Mouse (Mus musculus) CH12.LX (cell line): ENCODE results near the gene Cryaa. TPM values are rescaled to one million over a fixed set of nuclear protein-coding genes. Genes with fewer than 3 reads are reported as not detected.
A peak's percentile ranks its signal among the peaks of the same experiment; 100 is the strongest.

ENCODE experiments used
- DNase-seq: peaks from one replicate; pipeline ENCODE4 v3.0.0-alpha.2; 2013; ENCODE audit errors: extremely low read depth
- H3K27ac ChIP-seq: 2 replicates; pipeline ENCODE4 v1.5.1; 2012; ENCODE audit warnings: low read depth, mild to moderate bottlenecking, control low read depth, moderate library complexity; ENCODE audit not compliant: insufficient read depth
- H3K27me3 ChIP-seq: replicated peaks from 2 replicates; pipeline ENCODE3; 2012; ENCODE audit warnings: inconsistent platforms
- H3K36me3 ChIP-seq, 2 experiments: replicated peaks in 1 of 2; 2 replicates each; pipeline versions ENCODE3 to v1.6.1; 2012; ENCODE audit warnings: inconsistent platforms in 1 of 2, low read length in 1 of 2, mild to moderate bottlenecking in 1 of 2, mixed read lengths in 1 of 2, moderate library complexity in 1 of 2; ENCODE audit not compliant: control insufficient read depth in 1 of 2, insufficient read depth in 1 of 2
- H3K4me1 ChIP-seq, 2 experiments: 2 replicates each; pipeline ENCODE4 v1.6.1; 2012; ENCODE audit warnings: inconsistent platforms in 1 of 2, moderate library complexity in 1 of 2; ENCODE audit not compliant: insufficient read depth in 2 of 2, control insufficient read depth in 1 of 2
- H3K4me2 ChIP-seq: 2 replicates; pipeline ENCODE4 v1.6.1; 2012; ENCODE audit warnings: low read depth, mild to moderate bottlenecking, control low read depth; ENCODE audit not compliant: poor library complexity, insufficient read depth, severe bottlenecking
- H3K4me3 ChIP-seq, 3 experiments: fragments of 150-350 bp in 1 of 3; sonication (generic) in 1 of 3; replicated peaks in 1 of 3; 2 replicates each; pipeline versions ENCODE3 to v1.5.1; 2011 to 2012; ENCODE audit warnings: low read depth in 2 of 3, low read length in 2 of 3, mild to moderate bottlenecking in 2 of 3, moderate library complexity in 2 of 3, control low read depth in 1 of 3, improper control_type of control experiment in 1 of 3, inconsistent platforms in 1 of 3, mixed read lengths in 1 of 3; ENCODE audit not compliant: poor library complexity in 1 of 3
- H3K79me2 ChIP-seq: replicated peaks from 2 replicates; pipeline ENCODE4 v1.6.1; 2012; ENCODE audit warnings: mild to moderate bottlenecking, moderate library complexity; ENCODE audit not compliant: control insufficient read depth, poor library complexity, insufficient read depth, severe bottlenecking; ENCODE audit errors: extremely low read depth
- H3K9ac ChIP-seq: 2 replicates; pipeline ENCODE4 v1.6.1; 2012; ENCODE audit warnings: low read depth, mild to moderate bottlenecking, control low read depth, moderate library complexity; ENCODE audit not compliant: insufficient read depth
- H3K9me3 ChIP-seq: replicated peaks from 2 replicates; pipeline ENCODE3; 2012; ENCODE audit warnings: low read length, inconsistent platforms, mixed read lengths
- BHLHE40 ChIP-seq: IDR thresholded peaks from 2 replicates; pipeline ENCODE4 v1.6.1; 2011; ENCODE audit warnings: mild to moderate bottlenecking, low read depth, low read length, improper control_type of control experiment
- CHD1 ChIP-seq: IDR thresholded peaks from 2 replicates; pipeline ENCODE4 v1.6.1; 2012; ENCODE audit warnings: low read depth, low read length, improper control_type of control experiment, inconsistent platforms
- CHD2 ChIP-seq: IDR thresholded peaks from 2 replicates; pipeline ENCODE4 v1.6.1; 2011; ENCODE audit warnings: low read length, improper control_type of control experiment
- E2F4 ChIP-seq: IDR thresholded peaks from 2 replicates; pipeline ENCODE4 v1.6.1; 2011; ENCODE audit warnings: low read depth, low read length, improper control_type of control experiment; ENCODE audit not compliant: insufficient replicate concordance
- EP300 ChIP-seq: IDR thresholded peaks from 2 replicates; pipeline ENCODE4 v1.6.1; 2011; ENCODE audit warnings: low read length, improper control_type of control experiment
- ETS1 ChIP-seq: conservative IDR thresholded peaks from 2 replicates; pipeline ENCODE4 v1.6.1; 2012; ENCODE audit warnings: low read depth, mild to moderate bottlenecking, inconsistent platforms, low read length, improper control_type of control experiment, moderate library complexity
- IRF4 ChIP-seq: IDR thresholded peaks from 2 replicates; pipeline ENCODE4 v1.6.1; 2014; ENCODE audit warnings: low read depth, mild to moderate bottlenecking, inconsistent platforms, low read length, improper control_type of control experiment
- JUN ChIP-seq: IDR thresholded peaks from 2 replicates; pipeline ENCODE4 v1.6.1; 2011; ENCODE audit warnings: low read depth, mild to moderate bottlenecking, low read length, improper control_type of control experiment, moderate library complexity; ENCODE audit not compliant: insufficient read depth
- KAT2A ChIP-seq: IDR thresholded peaks from 2 replicates; pipeline ENCODE4 v1.6.1; 2012; ENCODE audit warnings: low read length, improper control_type of control experiment, inconsistent platforms; ENCODE audit not compliant: insufficient replicate concordance
- MAZ ChIP-seq: IDR thresholded peaks from 2 replicates; pipeline ENCODE4 v1.6.1; 2012; ENCODE audit warnings: low read depth, mild to moderate bottlenecking, inconsistent platforms, low read length, improper control_type of control experiment, moderate library complexity
- MXI1 ChIP-seq: IDR thresholded peaks from 2 replicates; pipeline ENCODE4 v1.6.1; 2011; ENCODE audit warnings: mild to moderate bottlenecking, low read depth, low read length, improper control_type of control experiment
- NELFE ChIP-seq: IDR thresholded peaks from 2 replicates; pipeline ENCODE4 v1.6.1; 2011; ENCODE audit warnings: low read depth, low read length, improper control_type of control experiment
- NRF1 ChIP-seq: IDR thresholded peaks from 2 replicates; pipeline ENCODE4 v1.6.1; 2014; ENCODE audit warnings: low read depth, mild to moderate bottlenecking, inconsistent platforms, low read length, improper control_type of control experiment, moderate library complexity
- PAX5 ChIP-seq: IDR thresholded peaks from 2 replicates; pipeline ENCODE4 v1.6.1; 2012; ENCODE audit warnings: low read length, inconsistent platforms, mixed read lengths
- POLR2A ChIP-seq: IDR thresholded peaks from 2 replicates; pipeline ENCODE4 v1.6.1; 2011; ENCODE audit warnings: low read depth, mild to moderate bottlenecking, improper control_type of control experiment, low read length
- POLR2AphosphoS2 ChIP-seq: IDR thresholded peaks from 2 replicates; pipeline ENCODE4 v1.6.1; 2011; ENCODE audit warnings: low read depth, low read length, improper control_type of control experiment
- RAD21 ChIP-seq: IDR thresholded peaks from 2 replicates; pipeline ENCODE4 v1.6.1; 2011; ENCODE audit warnings: low read depth, mild to moderate bottlenecking, low read length, improper control_type of control experiment, moderate library complexity
- SIN3A ChIP-seq: IDR thresholded peaks from 2 replicates; pipeline ENCODE4 v1.6.1; 2012; ENCODE audit warnings: low read length, improper control_type of control experiment, inconsistent platforms
- SMC3 ChIP-seq: IDR thresholded peaks from 2 replicates; pipeline ENCODE4 v1.6.1; 2011; ENCODE audit warnings: low read depth, low read length, improper control_type of control experiment
- TBP ChIP-seq: conservative IDR thresholded peaks from 2 replicates; pipeline ENCODE4 v1.6.1; 2011; ENCODE audit warnings: low read depth, low read length, improper control_type of control experiment
- UBTF ChIP-seq: IDR thresholded peaks from 2 replicates; pipeline ENCODE4 v1.6.1; 2012; ENCODE audit warnings: low read depth, mild to moderate bottlenecking, inconsistent platforms, low read length, improper control_type of control experiment, moderate library complexity
- USF1 ChIP-seq: IDR thresholded peaks from 2 replicates; pipeline ENCODE4 v1.6.1; 2014; ENCODE audit warnings: low read depth, mild to moderate bottlenecking, inconsistent platforms, low read length, improper control_type of control experiment
- ZC3H11A ChIP-seq: IDR thresholded peaks from 2 replicates; pipeline ENCODE4 v1.6.1; 2012; ENCODE audit warnings: low read depth, mild to moderate bottlenecking, inconsistent platforms, low read length, improper control_type of control experiment
- dilution Hi-C: fragments of 300-500 bp; cut with MboI; formaldehyde crosslinking; loops from 2 replicates; pipeline ENCODE4 v1.14.3; 2020; ENCODE audit warnings: low sequenced_read_pairs; ENCODE audit not compliant: extremely low pct_unique_long_range_greater_than_20kb, extremely low pct_ligation_motif_present
- in situ Hi-C: fragments of 300-500 bp; cut with MboI; formaldehyde crosslinking; loops from 3 replicates; pipeline ENCODE4 v1.14.3; 2019; ENCODE audit warnings: low sequenced_read_pairs, low pct_ligation_motif_present, low pct_unique_long_range_greater_than_20kb, mixed read lengths
- polyA plus RNA-seq: library from polyadenylated mRNA; unstranded; fragments of >175 nt; gene quantifications from 2 replicates; pipeline ENCODE4 v1.2.1, GENCODE M21; 2012; ENCODE audit warnings: low read depth; ENCODE audit not compliant: insufficient read length
- total RNA-seq, 2 experiments: library from RNA; depleted of rRNA; stranded (reverse); fragments of 300-350 nt in 1 of 2; fragments of >200 nt in 1 of 2; gene quantifications; 2 replicates each; pipeline ENCODE4 v1.2.3; 2012 to 2014

Cryaa gene
- total and polyA plus RNA-seq, 3 experiments = 0.51 TPM; not detected in 2

DNA sequence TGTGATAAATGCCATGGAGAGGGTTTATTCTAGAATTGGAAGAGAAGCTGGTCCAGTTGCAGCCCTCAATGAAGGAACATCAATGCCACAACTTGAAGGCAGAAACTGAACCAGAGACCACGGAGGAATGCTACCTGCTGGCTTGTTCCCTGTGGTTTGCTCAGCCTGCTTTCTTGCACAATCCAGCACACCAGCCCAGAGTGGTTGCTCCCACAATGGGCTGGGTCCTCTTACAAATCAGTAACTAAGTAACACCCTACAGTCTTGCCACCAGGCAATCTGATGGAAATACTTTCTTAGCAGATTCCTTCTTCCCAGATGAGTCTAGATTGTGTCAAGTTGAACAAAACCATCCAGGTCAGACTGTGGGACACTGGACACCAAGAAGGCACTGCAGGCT lies 12.0 kb downstream of the Cryaa start:
- dilution Hi-C loops = no loop called here
- H3K9me3 ChIP-seq = peaks cover 2% of the 10 kb centered on the region
- in situ Hi-C loops = loop anchor here (5.0 to 10.0 kb wide), 4 partner anchors 58 to 338 kb away; no protein-coding TSS in a partner anchor
- H3K4me2 ChIP-seq = no peak overlapping the region
- no peaks in the 10 kb centered on the region for H3K27me3 ChIP-seq
- H3K36me3 ChIP-seq = no peaks in the 10 kb centered on the region
- peaks cover 26 to 40% of the 10 kb centered on the region in 2 experiments for H3K4me1 ChIP-seq
- H3K27ac ChIP-seq = no peak overlapping the region
- no peak for DNase-seq
- no peaks in the 10 kb centered on the region for H3K79me2 ChIP-seq
- H3K9ac ChIP-seq = no peak overlapping the region
- H3K4me3 ChIP-seq = no peak overlapping the region
- TF ChIP-seq SIN3A = no peak

DNA sequence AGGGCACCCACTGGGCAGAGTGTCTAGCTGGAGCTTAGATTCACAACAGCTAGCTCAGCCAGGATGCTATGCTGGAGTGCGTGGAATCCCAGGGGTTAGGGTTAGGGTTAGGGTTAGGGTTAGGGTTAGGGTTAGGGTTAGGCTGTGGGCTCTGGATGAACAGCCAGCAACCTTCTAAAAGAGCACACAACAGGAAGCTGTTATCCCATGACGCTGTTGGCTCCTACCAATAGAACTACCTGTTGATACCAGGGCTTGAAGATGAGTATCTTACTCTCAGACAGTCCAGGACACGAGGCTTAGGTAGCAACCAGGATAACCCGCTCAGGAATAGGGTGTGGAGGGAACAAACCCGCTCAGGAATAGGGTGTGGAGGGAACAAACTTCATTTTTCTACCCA lies 15.3 kb downstream of the Cryaa start:
- no peak for TF ChIP-seq RAD21
- TF ChIP-seq E2F4 = no peak
- no peak for TF ChIP-seq CHD2
- no peak for TF ChIP-seq SIN3A
- TF ChIP-seq EP300 = no peak
- no peak for TF ChIP-seq BHLHE40
- TF ChIP-seq PAX5 = no peak
- TF ChIP-seq, all 38 proteins: peak for 0
- no peak for DNase-seq

DNA sequence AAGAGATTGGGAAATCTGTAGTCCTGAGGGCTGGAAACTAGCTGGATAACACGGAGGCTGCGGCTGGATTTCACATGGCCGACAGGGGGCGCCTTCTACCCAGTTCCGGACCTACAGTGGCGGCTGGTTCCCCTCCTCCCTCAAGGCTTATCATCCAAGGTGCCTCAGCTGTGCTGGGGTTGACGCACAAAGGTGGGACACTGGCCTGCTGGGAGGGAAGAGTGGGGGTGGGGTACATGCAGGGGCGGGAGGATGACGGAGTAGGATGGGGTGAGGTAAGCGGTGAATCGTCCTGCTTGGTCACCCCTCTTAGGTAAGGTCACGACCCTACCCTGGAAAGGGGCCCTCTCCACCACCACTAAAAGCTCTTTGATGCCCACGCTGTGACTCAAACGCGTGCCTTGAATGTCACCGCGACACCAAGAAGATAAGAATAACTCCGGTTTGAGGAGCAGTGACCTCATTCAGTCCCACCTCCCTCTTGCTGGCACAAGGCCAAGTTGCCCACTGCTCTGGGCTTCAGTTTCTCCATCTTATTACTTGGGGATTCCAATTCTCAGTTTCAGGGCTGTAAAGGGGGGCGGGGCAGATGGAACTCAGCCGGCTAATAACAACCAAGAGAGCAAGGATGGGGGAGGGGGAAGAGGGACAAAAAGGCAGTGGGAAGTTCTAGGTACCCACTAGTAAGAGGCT lies 15.9 kb downstream of the Cryaa start:
- peak overlapping the region; percentile 61 for H3K27ac ChIP-seq
- H3K9ac ChIP-seq = peak overlapping the region; percentile 30; the same call in 1 of the 2 replicates
- H3K36me3 ChIP-seq = no peaks in the 10 kb centered on the region
- peaks cover 18 to 30% of the 10 kb centered on the region in 2 experiments for H3K4me1 ChIP-seq
- H3K9me3 ChIP-seq = peaks cover 4% of the 10 kb centered on the region
- H3K4me2 ChIP-seq = peak overlapping the region; percentile 81
- DNase-seq = peak; percentile 86
- H3K79me2 ChIP-seq = no peaks in the 10 kb centered on the region
- no peaks in the 10 kb centered on the region for H3K27me3 ChIP-seq
- in situ Hi-C loops = loop anchor here (5.0 kb wide), 3 partner anchors 54 to 334 kb away; no protein-coding TSS in a partner anchor
- peak overlapping the region in 1 of 3 experiments; percentile 37 for H3K4me3 ChIP-seq
- dilution Hi-C loops = no loop called here
- TF ChIP-seq TBP = no peak
- TF ChIP-seq CHD1 = no peak
- TF ChIP-seq MAZ = peak; percentile 59; the same call in 1 of the 2 replicates
- no peak for TF ChIP-seq KAT2A
- peak; percentile 80 for TF ChIP-seq ZC3H11A
- peak; percentile 23; the same call in 1 of the 2 replicates for TF ChIP-seq NELFE
- no peak; the same call in 1 of the 2 replicates for TF ChIP-seq POLR2A
- TF ChIP-seq MXI1 = 0 out of 2 replicates have a peak, but pooled peaks have one; percentile 35
- TF ChIP-seq NRF1 = no peak
- TF ChIP-seq ETS1 = peak; percentile 69; the same call in 1 of the 2 replicates
- no peak; the same call in 1 of the 2 replicates for TF ChIP-seq EP300
- no peak for TF ChIP-seq POLR2AphosphoS2
- TF ChIP-seq USF1 = no peak
- TF ChIP-seq JUN = no peak
- TF ChIP-seq IRF4 = peak; percentile 37; the same call in 1 of the 2 replicates
- no peak for TF ChIP-seq SIN3A
- TF ChIP-seq RAD21 = peak; percentile 89
- no peak for TF ChIP-seq UBTF
- no peak for TF ChIP-seq E2F4
- peak; percentile 93 for TF ChIP-seq SMC3
- TF ChIP-seq PAX5 = no peak

More for the DNA sequence above, 15.3 kb downstream of the Cryaa start:
- no peaks in the 10 kb centered on the region for H3K36me3 ChIP-seq
- no peaks in the 10 kb centered on the region for H3K27me3 ChIP-seq
- H3K27ac ChIP-seq = no peak overlapping the region
- H3K4me3 ChIP-seq = no peak overlapping the region
- H3K4me2 ChIP-seq = no peak overlapping the region
- H3K4me1 ChIP-seq = peaks cover 18 to 29% of the 10 kb centered on the region in 2 experiments
- in situ Hi-C loops = loop anchor here (5.0 kb wide), 3 partner anchors 54 to 334 kb away; no protein-coding TSS in a partner anchor
- dilution Hi-C loops = no loop called here
- H3K9me3 ChIP-seq = peaks cover 4% of the 10 kb centered on the region
- no peaks in the 10 kb centered on the region for H3K79me2 ChIP-seq
- H3K9ac ChIP-seq = no peak overlapping the region
